Mouse (Mus musculus): ENCODE data around the gene Mfrp.

Gene Mfrp

DNA sequence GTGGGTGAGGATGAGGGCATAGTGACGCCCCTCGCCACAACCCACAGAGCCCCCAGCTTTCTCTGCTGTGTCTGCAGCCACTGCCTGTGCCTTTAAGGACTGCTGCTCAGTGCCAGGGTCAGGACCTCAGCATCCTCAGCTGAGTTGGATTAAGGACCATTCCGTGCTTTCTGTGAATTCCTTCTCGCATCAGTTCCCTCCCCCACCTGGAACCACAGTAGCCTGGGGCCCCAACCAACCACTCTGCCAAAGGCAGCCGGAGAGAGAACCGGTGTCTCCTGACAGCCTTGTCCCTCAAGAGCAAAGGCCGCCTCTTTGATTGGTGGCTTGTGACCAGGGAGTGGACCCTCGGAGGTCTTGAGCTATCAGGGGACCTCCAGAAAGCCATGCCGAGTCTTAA lies at the start of gene Mfrp:
Mfrp (plus strand) TSS at position 240 of the 400 bp plus-strand sequence.
- in situ Hi-C loops (cut with MboI; ENCODE audit: low sequenced_read_pairs), result no loop called here

DNA sequence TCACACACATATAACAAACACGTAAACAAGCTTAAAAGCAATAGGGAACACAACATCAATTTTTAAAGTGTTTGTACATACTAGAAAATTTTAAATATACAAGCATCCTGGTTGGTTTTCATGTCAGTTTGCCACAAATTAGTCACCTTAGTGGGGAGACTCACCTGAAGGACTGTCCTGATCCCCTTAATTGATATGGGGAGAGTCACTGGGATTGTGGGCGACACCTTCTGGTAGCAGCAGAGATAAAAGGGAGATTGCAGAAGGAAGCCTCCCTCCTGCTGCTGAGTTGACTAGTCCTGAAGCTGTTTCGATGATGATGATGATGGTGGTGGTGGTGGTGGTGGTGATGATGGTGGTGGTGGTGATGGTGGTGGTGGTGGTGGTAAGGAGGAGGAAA lies 48.7 kb upstream of the Mfrp start:
- in situ Hi-C loops (cut with MboI; ENCODE audit: low sequenced_read_pairs), result loop anchor here (10.0 kb wide), 1 partner anchor 58 kb away; no protein-coding TSS in a partner anchor

DNA sequence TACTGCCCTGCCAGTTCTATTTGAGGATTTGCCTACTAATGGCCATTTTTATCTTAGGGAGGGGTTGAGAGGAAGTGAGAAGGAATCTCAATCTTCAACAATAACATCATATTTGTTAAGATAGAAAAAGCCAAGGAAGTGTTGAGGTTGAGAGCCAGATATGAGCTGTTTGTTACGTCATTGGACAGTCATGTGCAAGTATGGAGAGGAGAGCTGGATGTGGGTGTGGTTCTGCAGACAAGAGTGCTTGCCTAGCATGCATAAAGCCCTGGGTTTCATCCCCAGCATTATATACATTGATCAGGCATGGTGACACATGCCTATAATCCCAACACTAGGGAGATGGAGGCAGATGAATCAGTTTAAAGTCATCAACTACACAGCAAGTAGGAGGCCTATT lies 47.6 kb upstream of the Mfrp start:
- in situ Hi-C loops (cut with MboI; ENCODE audit: low sequenced_read_pairs), result loop anchor here (10.0 kb wide), 1 partner anchor 59 kb away; no protein-coding TSS in a partner anchor

- in situ Hi-C loops (cut with MboI; ENCODE audit: low sequenced_read_pairs), result loop anchor here (10.0 kb wide), 1 partner anchor 64 kb away; no protein-coding TSS in a partner anchor
These were observed 42.9 kb upstream of the Mfrp start for GRCm38 (mm10) chr9:44058606-44059005.

DNA sequence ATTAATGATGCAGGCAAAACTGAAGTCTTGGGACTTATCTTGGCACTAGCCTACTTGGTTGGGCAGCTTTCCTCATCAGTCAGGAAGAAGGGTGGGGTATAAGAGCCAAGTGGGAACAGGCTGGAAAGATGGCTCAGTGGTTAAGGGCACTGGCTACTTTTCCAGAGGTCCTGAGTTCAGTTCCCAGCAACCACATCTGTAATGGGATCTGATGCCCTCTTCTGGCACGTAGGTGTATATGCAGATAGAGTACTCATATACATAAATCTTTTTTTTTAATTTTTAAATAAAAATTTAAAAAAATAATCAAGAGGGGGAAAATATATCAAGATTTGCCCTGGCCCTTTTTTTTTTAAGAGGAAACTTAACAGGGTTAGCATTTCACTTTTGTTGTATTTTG lies 36.4 kb upstream of the Mfrp start:
- in situ Hi-C loops (cut with MboI; ENCODE audit: low sequenced_read_pairs), result no loop called here

GRCm38 (mm10) chr9:44066785-44067225 lies 34.7 kb upstream of the Mfrp start, which contains the start of gene Usp2:
TSS of gene Usp2 (plus strand) at chr9:44067021.
- in situ Hi-C loops (cut with MboI; ENCODE audit: low sequenced_read_pairs), result no loop called here

- in situ Hi-C loops (cut with MboI; ENCODE audit: low sequenced_read_pairs), result no loop called here
These were observed 34.1 kb upstream of the Mfrp start for GRCm38 (mm10) chr9:44067241-44067959.

DNA sequence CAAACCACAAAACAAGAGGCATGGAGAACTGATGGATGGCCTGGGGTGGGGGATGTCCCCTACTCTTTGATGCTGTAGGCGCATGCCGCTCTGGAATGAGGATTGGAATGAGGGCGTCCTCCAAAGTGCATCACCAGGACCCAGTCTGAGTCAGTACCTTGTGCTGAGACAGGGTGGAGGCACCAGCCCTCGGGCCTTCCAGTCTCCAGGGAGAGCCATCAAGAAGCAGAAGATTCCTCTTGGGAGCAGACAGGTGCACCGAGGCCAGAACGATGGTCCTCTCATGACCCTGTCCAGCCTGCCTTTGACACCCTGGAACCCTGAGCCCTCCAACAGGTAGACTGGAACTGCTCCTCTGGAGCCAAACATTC lies 33.6 kb upstream of the Mfrp start:
- in situ Hi-C loops (cut with MboI; ENCODE audit: low sequenced_read_pairs), result no loop called here

DNA sequence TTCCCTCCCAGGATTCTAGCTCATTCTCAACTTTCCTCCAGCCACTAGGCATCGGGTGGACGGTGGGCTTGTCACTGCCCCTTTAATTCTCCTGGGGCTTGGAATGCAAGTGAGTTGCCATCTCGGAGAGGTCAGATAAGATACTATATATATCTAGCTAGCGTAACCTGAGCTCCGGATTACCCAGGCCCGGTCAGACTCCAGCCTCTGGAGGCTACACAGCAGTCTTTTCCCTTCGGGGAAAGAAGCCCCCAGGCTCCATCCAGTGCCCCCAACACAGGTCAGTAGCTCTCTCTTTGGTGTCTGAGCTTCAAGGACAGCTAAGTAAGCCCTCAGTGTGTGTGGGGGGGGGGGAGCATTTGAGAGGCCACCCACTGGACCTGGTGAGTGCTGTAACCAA lies 32.3 kb upstream of the Mfrp start:
- in situ Hi-C loops (cut with MboI; ENCODE audit: low sequenced_read_pairs), result no loop called here

GRCm38 (mm10) chr9:44070113-44070843 lies 31.3 kb upstream of the Mfrp start:
- in situ Hi-C loops (cut with MboI; ENCODE audit: low sequenced_read_pairs), result no loop called here

GRCm38 (mm10) chr9:44070844-44071231 lies 30.7 kb upstream of the Mfrp start:
- in situ Hi-C loops (cut with MboI; ENCODE audit: low sequenced_read_pairs), result no loop called here

- in situ Hi-C loops (cut with MboI; ENCODE audit: low sequenced_read_pairs), result no loop called here
These were observed 29.5 kb upstream of the Mfrp start for GRCm38 (mm10) chr9:44071914-44072598.

- in situ Hi-C loops (cut with MboI; ENCODE audit: low sequenced_read_pairs), result no loop called here
These were observed 29.0 kb upstream of the Mfrp start for GRCm38 (mm10) chr9:44072599-44072915.

- in situ Hi-C loops (cut with MboI; ENCODE audit: low sequenced_read_pairs), result no loop called here
These were observed 28.4 kb upstream of the Mfrp start for GRCm38 (mm10) chr9:44073115-44073514.

DNA sequence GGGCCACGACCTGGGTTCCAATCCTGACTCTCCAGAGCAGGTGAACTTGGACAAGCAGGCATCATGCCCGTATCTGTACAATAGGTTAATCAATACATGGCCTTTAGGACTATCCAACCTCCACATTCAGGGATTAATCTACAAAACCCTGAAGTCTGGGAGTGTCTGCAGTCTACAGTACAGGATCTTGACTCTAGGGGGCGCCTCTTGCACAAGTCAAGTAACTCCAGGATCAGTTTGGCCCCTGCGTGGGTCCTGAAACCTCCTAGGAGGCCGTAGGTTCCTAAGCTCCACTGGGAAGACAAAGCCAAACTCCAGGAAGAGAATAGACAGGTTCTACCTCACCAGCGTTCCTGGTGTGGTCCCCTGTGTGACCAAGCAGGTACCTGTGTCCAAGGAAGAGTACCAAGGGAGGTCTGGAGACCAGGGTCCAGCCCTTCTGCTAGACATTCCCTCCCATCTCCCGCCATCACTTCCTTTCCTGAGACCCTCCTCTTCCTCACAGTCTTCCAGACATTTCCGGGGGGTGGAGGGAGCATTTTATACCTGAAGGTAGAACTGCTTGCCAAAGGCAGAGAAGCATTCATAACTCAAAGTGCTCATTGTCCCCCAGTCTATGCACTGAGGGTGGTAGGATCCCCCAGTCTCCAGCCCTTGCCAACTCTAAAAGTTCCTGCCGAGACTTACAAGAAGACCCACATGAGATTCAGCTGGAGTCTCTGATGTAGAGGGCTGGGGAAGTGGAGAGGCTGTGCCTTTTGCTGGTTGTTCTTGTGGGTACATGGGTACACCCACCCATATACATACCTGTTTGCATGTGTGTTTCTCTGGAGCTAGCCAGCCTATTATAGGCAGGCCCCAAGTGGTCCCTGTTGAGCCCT lies 26.9 kb upstream of the Mfrp start:
- in situ Hi-C loops (cut with MboI; ENCODE audit: low sequenced_read_pairs), result no loop called here

DNA sequence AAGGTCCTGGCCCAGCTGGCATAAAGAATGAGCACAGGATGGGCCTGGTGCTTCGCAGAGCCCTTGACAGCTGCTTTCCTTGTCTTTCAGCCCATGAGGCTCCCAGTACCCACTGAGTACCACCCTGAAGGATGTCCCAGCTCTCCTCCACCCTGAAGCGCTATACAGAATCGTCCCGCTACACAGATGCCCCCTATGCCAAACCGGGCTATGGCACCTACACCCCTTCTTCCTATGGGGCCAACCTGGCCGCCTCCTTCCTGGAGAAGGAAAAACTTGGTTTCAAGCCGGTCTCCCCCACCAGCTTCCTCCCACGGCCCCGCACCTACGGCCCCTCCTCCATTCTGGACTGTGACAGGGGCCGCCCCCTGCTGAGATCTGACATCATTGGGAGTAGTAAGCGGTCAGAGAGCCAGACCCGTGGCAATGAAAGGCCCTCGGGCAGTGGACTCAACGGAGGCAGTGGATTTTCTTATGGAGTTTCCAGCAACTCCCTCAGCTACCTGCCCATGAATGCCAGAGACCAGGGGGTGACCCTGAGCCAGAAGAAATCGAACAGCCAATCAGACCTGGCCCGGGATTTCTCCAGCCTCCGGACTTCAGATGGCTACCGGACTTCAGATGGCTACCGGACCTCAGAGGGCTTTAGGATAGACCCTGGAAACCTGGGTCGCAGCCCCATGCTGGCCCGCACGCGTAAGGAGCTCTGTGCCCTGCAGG lies 26.1 kb upstream of the Mfrp start:
- in situ Hi-C loops (cut with MboI; ENCODE audit: low sequenced_read_pairs), result no loop called here

GRCm38 (mm10) chr9:44075996-44076763 lies 25.3 kb upstream of the Mfrp start:
- in situ Hi-C loops (cut with MboI; ENCODE audit: low sequenced_read_pairs), result no loop called here

- in situ Hi-C loops (cut with MboI; ENCODE audit: low sequenced_read_pairs), result no loop called here
These were observed 24.8 kb upstream of the Mfrp start for GRCm38 (mm10) chr9:44076764-44077120.

- in situ Hi-C loops (cut with MboI; ENCODE audit: low sequenced_read_pairs), result no loop called here
These were observed 24.1 kb upstream of the Mfrp start for GRCm38 (mm10) chr9:44077266-44077910.
